Comparison of ENCODE assay signal across 10 mouse cellular contexts in genomic region chr7:110727049-110727448, GRCm38 (mm10). TPM values are rescaled to one million over a fixed set of nuclear protein-coding genes. Genes with fewer than 3 reads are reported as not detected.
DNase-seq lines count a peak whose midpoint lies in the region; ATAC-seq and TF ChIP-seq lines count a peak whose summit lies in the region.
"Had no signal": no experiment of that assay in that cellular context is flagged by ENCODE, and none has a peak within 500 bp of the region (broad histone marks: within the 10 kb centered on the region; RNA-seq: fewer than 3 reads in every experiment).

No protein-coding gene starts in this region.

- H3K36me3 ChIP-seq in heart, embryonic 10.5 days, result no peaks in the 10 kb centered on the region
- no peaks in the 10 kb centered on the region for H3K36me3 ChIP-seq in limb, embryonic 10.5 days
- H3K36me3 ChIP-seq in midbrain, postnatal 0 days (ENCODE audit: insufficient read depth, low read length), result no peaks in the 10 kb centered on the region
- H3K36me3 ChIP-seq: embryonic facial prominence, embryonic 12.5 days had no signal

- no peak overlapping the region for H3K9ac ChIP-seq in midbrain, postnatal 0 days (replicated peaks; ENCODE audit: low read length, poor library complexity, severe bottlenecking)
- H3K9ac ChIP-seq: embryonic facial prominence, embryonic 12.5 days had no signal

- H3K27me3 ChIP-seq in heart, embryonic 10.5 days (ENCODE audit: insufficient read depth, poor library complexity, severe bottlenecking), result no peaks in the 10 kb centered on the region
- H3K27me3 ChIP-seq in limb, embryonic 10.5 days (ENCODE audit: low read depth, poor library complexity, severe bottlenecking), result no peaks in the 10 kb centered on the region
- no peaks in the 10 kb centered on the region for H3K27me3 ChIP-seq in midbrain, postnatal 0 days (ENCODE audit: insufficient read depth, low read length)
- H3K27me3 ChIP-seq: embryonic facial prominence, embryonic 12.5 days had no signal

- H3K9me3 ChIP-seq in heart, embryonic 10.5 days, result no peaks in the 10 kb centered on the region
- no peaks in the 10 kb centered on the region for H3K9me3 ChIP-seq in limb, embryonic 10.5 days (replicated peaks)
- no peaks in the 10 kb centered on the region for H3K9me3 ChIP-seq in midbrain, postnatal 0 days (ENCODE audit: low read length)
- H3K9me3 ChIP-seq: embryonic facial prominence, embryonic 12.5 days; megakaryocyte, embryonic 14.5 days had no signal

- WGBS in heart, embryonic 10.5 days, result 24% methylated on average over 2 of the region's 2 CpGs
- WGBS in limb, embryonic 10.5 days, result 35% methylated on average over 2 of the region's 2 CpGs
- WGBS in midbrain, postnatal 0 days, result 32% methylated on average over 2 of the region's 2 CpGs

- H3K4me2 ChIP-seq in midbrain, postnatal 0 days (ENCODE audit: low read depth, low read length, poor library complexity, severe bottlenecking), result no peak overlapping the region
- H3K4me2 ChIP-seq: embryonic facial prominence, embryonic 12.5 days had no signal

- peaks cover 10% of the 10 kb centered on the region for H3K4me1 ChIP-seq in heart, embryonic 10.5 days
- H3K4me1 ChIP-seq in limb, embryonic 10.5 days, result peaks cover 25% of the 10 kb centered on the region
- H3K4me1 ChIP-seq in midbrain, postnatal 0 days (ENCODE audit: insufficient read depth, low read length), result no peaks in the 10 kb centered on the region
- H3K4me1 ChIP-seq: megakaryocyte, embryonic 14.5 days had no signal

- H3K4me3 ChIP-seq in heart, embryonic 10.5 days, result no peak overlapping the region
- no peak overlapping the region for H3K4me3 ChIP-seq in limb, embryonic 10.5 days
- no peak overlapping the region for H3K4me3 ChIP-seq in midbrain, postnatal 0 days (ENCODE audit: low read depth, low read length)
- H3K4me3 ChIP-seq: embryonic facial prominence, embryonic 12.5 days; megakaryocyte, embryonic 14.5 days had no signal

- ATAC-seq in midbrain, postnatal 0 days (ENCODE audit: low FRiP score), result peak; percentile 66; the same call in 1 of the 2 replicates

- intact Hi-C loops in heart, postnatal 10 days (cut with DNase I), result loop anchor here (1.0 to 2.0 kb wide), 3 partner anchors 42 to 288 kb away; partner anchors contain the start of gene Ampd3

- peak; percentile 98 for TF ChIP-seq CTCF in midbrain, postnatal 0 days (IDR thresholded peaks at IDR 0.05)

- DNase-seq in heart, postnatal 10 days, result peak; percentile 71 to 77
- no peak for DNase-seq in heart, embryonic 10.5 days (ENCODE audit: low spot score)
- DNase-seq in T-cell, adult 2 months (ENCODE audit: low spot score), result peak; percentile 44
- DNase-seq in embryo, embryonic 11 days, result peak; percentile 87
- DNase-seq in hindlimb bud, embryonic 11.5 days (ENCODE audit: extremely low spot score, low read depth, low spot score), result peak; percentile 16
- peak; percentile 54 for DNase-seq in limb, embryonic 10.5 days (ENCODE audit: low spot score)
- DNase-seq in midbrain, postnatal 0 days (ENCODE audit: low spot score), result peak; percentile 91
- peak; percentile 62 for DNase-seq in thymus, postnatal 14 days

- H3K27ac ChIP-seq in heart, embryonic 10.5 days, result no peak overlapping the region
- H3K27ac ChIP-seq in limb, embryonic 10.5 days, result no peak overlapping the region
- no peak overlapping the region for H3K27ac ChIP-seq in midbrain, postnatal 0 days (ENCODE audit: low read depth, low read length)
- H3K27ac ChIP-seq: embryonic facial prominence, embryonic 12.5 days had no signal

RNA-seq across cellular contexts. Expression of gene Ampd3, which starts 41.0 kb away (rescaled TPM):
- 10 to 100 TPM; 37.7 to 39.2 TPM for total RNA-seq in heart, postnatal 10 days (2021)
- polyA plus RNA-seq in heart, embryonic 10.5 days (2016; fragmentation: Nextera tagmentation; extraction: Ambion mirVana), result 4.9 and 5.7 TPM in 2 replicates
- polyA plus RNA-seq in limb, embryonic 10.5 days (2016; fragmentation: Nextera tagmentation; extraction: Ambion mirVana), result 1.0 and 1.9 TPM in 2 replicates
- 20.6 and 22.7 TPM in 2 replicates for total RNA-seq in midbrain, postnatal 0 days (2014; rRNA removed)
- polyA plus RNA-seq in midbrain, postnatal 0 days (2015; fragmentation: Nextera tagmentation; extraction: Ambion mirVana), result 13.2 and 16.2 TPM in 2 replicates
